23 mouse cellular contexts compared by ENCODE assay signal in genomic region chr7:25579441-25579840, GRCm38 (mm10). TPM values are rescaled to one million over a fixed set of nuclear protein-coding genes. Genes with fewer than 3 reads are reported as not detected.
"Had no signal": no experiment of that assay in that cellular context is flagged by ENCODE, and none has a peak within 500 bp of the region (broad histone marks: within the 10 kb centered on the region; RNA-seq: fewer than 3 reads in every experiment).

No protein-coding gene starts in this region.

- H3K9ac ChIP-seq: neural tube, embryonic 13.5 days; neural tube, embryonic 15.5 days; stomach, embryonic 15.5 days had no signal

- H3K4me2 ChIP-seq: neural tube, embryonic 13.5 days; neural tube, embryonic 15.5 days; stomach, embryonic 15.5 days had no signal

- H3K9me3 ChIP-seq: neural tube, embryonic 13.5 days; neural tube, embryonic 15.5 days; stomach, embryonic 15.5 days had no signal

- H3K27me3 ChIP-seq: neural tube, embryonic 13.5 days; neural tube, embryonic 15.5 days; stomach, embryonic 15.5 days had no signal

- H3K36me3 ChIP-seq: neural tube, embryonic 13.5 days; neural tube, embryonic 15.5 days; stomach, embryonic 15.5 days had no signal

- DNase-seq: retina, postnatal 1 day; right cerebral cortex, adult 18-20 months; right cerebral cortex, postnatal 14 days; right cerebral cortex, postnatal 25 days; right cerebral cortex, postnatal 4 days; spleen, adult 18-20 months; thymus, adult 2 months; thymus, postnatal 14 days; thymus, postnatal 25 days; thymus, postnatal 36 days; thymus, postnatal 4 days had no signal

- H3K4me1 ChIP-seq: neural tube, embryonic 13.5 days; neural tube, embryonic 15.5 days had no signal

- H3K4me3 ChIP-seq: neural tube, embryonic 13.5 days; neural tube, embryonic 15.5 days; stomach, embryonic 15.5 days had no signal

- H3K27ac ChIP-seq: neural tube, embryonic 13.5 days; neural tube, embryonic 15.5 days; stomach, embryonic 15.5 days; stomach, postnatal 0 days had no signal

RNA-seq across cellular contexts. Expression of gene Erich4, which starts 36.3 kb away (rescaled TPM):
- total RNA-seq: neutrophil, adult 5-6 weeks had no signal
- polyA plus RNA-seq: neural tube, embryonic 13.5 days; neural tube, embryonic 14.5 days; neural tube, embryonic 15.5 days; spleen, adult 2 months; stomach, embryonic 14.5 days; stomach, postnatal 0 days; testis, adult 2 months; thymus, adult 2 months; thymus, postnatal 0 days; urinary bladder, adult 2 months had no signal

RNA-seq across cellular contexts. Expression of gene Ceacam2, which starts 39.8 kb away (rescaled TPM):
- total RNA-seq: neutrophil, adult 5-6 weeks had no signal
- polyA plus RNA-seq: stomach, embryonic 14.5 days; stomach, embryonic 15.5 days; stomach, embryonic 16.5 days; stomach, postnatal 0 days; thymus, postnatal 0 days had no signal
